Mouse (Mus musculus) layer of hippocampus, adult 18-20 months (tissue): ENCODE results near the gene Ugt1a7c. TPM values are rescaled to one million over a fixed set of nuclear protein-coding genes. Genes with fewer than 3 reads are reported as not detected.

Source experiments
- DNase-seq, 2 experiments: peaks; one replicate each; pipeline ENCODE4 v3.0.0; 2022; ENCODE audit warnings: low spot score in 2 of 2
- total RNA-seq, 2 experiments: library from RNA; stranded (reverse); gene quantifications; 2 replicates each; pipeline ENCODE4 v1.2.3; 2021

The Ugt1a7c gene
- total RNA-seq, 2 experiments from 2014 or later, result 0.20 to 1.4 TPM

GRCm38 (mm10) chr1:88192136-88192535 lies 97.3 kb downstream of the Ugt1a7c start:
- no peak for DNase-seq

GRCm38 (mm10) chr1:88195687-88196086 lies 100.8 kb downstream of the Ugt1a7c start:
- no peak for DNase-seq

GRCm38 (mm10) chr1:88197443-88197842 lies 102.6 kb downstream of the Ugt1a7c start:
- DNase-seq, result no peak

GRCm38 (mm10) chr1:88199996-88200395 lies 105.1 kb downstream of the Ugt1a7c start:
- DNase-seq, result no peak

GRCm38 (mm10) chr1:88200456-88200855 lies 105.6 kb downstream of the Ugt1a7c start, which contains the start of gene Ugt1a2:
Ugt1a2 (plus strand) TSS chr1:88200601.
- DNase-seq, result no peak

GRCm38 (mm10) chr1:88205294-88205922 lies 110.5 kb downstream of the Ugt1a7c start, which contains the start of gene Dnajb3:
Dnajb3 (minus strand) TSS chr1:88205782.
- peak; percentile 83 to 91 for DNase-seq

GRCm38 (mm10) chr1:88206843-88207479 lies 112.1 kb downstream of the Ugt1a7c start:
- DNase-seq, result no peak

- peak in 1 of 2 experiments; percentile 2 for DNase-seq
Measured at GRCm38 (mm10) chr1:88211812-88212211, 117.0 kb downstream of the Ugt1a7c start, which contains the start of gene Ugt1a1. Ugt1a1 (plus strand) TSS chr1:88211959.

- peak in 1 of 2 experiments; percentile 3 for DNase-seq
Measured at GRCm38 (mm10) chr1:88212341-88213045, 117.6 kb downstream of the Ugt1a7c start.

GRCm38 (mm10) chr1:88213061-88213460 lies 118.2 kb downstream of the Ugt1a7c start:
- DNase-seq, result no peak

- DNase-seq, result peak in 1 of 2 experiments; percentile 2
Measured at GRCm38 (mm10) chr1:88213766-88214461, 119.1 kb downstream of the Ugt1a7c start.

GRCm38 (mm10) chr1:88214462-88214952 lies 119.6 kb downstream of the Ugt1a7c start:
- DNase-seq, result no peak

GRCm38 (mm10) chr1:88215466-88216380 lies 120.9 kb downstream of the Ugt1a7c start:
- no peak for DNase-seq

GRCm38 (mm10) chr1:88216551-88216950 lies 121.7 kb downstream of the Ugt1a7c start:
- no peak for DNase-seq

GRCm38 (mm10) chr1:88217144-88217543 lies 122.3 kb downstream of the Ugt1a7c start:
- peak in 1 of 2 experiments; percentile 1 for DNase-seq

- peak in 1 of 2 experiments; percentile 2 for DNase-seq
Measured at GRCm38 (mm10) chr1:88217576-88217975, 122.7 kb downstream of the Ugt1a7c start.

GRCm38 (mm10) chr1:88218051-88218450 lies 123.2 kb downstream of the Ugt1a7c start:
- peak in 1 of 2 experiments; percentile 15 for DNase-seq

GRCm38 (mm10) chr1:88218591-88218990 lies 123.7 kb downstream of the Ugt1a7c start:
- peak in 1 of 2 experiments; percentile 2 for DNase-seq

GRCm38 (mm10) chr1:88219054-88219453 lies 124.2 kb downstream of the Ugt1a7c start:
- peak in 1 of 2 experiments; percentile 2 for DNase-seq

GRCm38 (mm10) chr1:88220336-88220735 lies 125.5 kb downstream of the Ugt1a7c start:
- DNase-seq, result peak in 1 of 2 experiments; percentile 1
